Mouse (Mus musculus) stomach, postnatal 0 days (tissue): ENCODE measurements at regions not wholly inside any gene's neighbourhood (a gene's known extent, or its start where the extent isn't known, plus 50 kb on each side); places are given as distances from the start of the nearest gene placed in this dataset.

Experiments
- CTCF ChIP-seq: IDR thresholded peaks from 2 replicates; pipeline ENCODE4 v1.5.1; 2016; ENCODE audit warnings: antibody characterized with exemption, low read depth, mild to moderate bottlenecking, moderate library complexity
- EP300 ChIP-seq: optimal IDR thresholded peaks from 2 replicates; pipeline ENCODE3; 2016; ENCODE audit warnings: antibody characterized with exemption

DNA sequence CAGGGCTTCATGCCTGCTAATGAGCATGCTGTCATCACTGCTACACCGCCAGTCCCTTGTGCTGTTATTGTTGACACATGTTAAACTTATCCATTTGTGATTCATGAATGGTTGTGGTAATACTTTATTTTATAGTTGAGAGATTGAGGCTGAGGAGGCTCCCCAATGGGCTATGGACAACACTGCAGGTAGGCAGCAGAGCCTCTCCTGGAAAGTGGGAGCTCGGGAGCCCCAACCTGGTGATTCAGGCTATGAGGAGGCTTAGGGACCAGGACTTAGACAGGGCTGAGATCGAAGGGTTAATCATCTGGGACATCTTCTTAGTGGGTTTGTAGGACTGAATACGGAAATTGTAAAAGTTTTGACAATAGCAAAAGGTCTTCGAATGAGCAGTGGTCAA is 307.4 kb downstream of the Etnk1 start:
- TF ChIP-seq CTCF (no peak), EP300 (no peak)
